Mouse (Mus musculus) midbrain, postnatal 0 days (tissue): Measurements from ENCODE around the gene Snx15. TPM values are rescaled to one million over a fixed set of nuclear protein-coding genes. Genes with fewer than 3 reads are reported as not detected.

Experiments
- ATAC-seq: fragments of 200-750 bp; cut with Nextera tagmentation; 2 replicates; pipeline ENCODE4 v1.8.0; 2017; ENCODE audit warnings: moderate number of reproducible peaks, mild to moderate bottlenecking, moderate TSS enrichment, moderate library complexity; ENCODE audit not compliant: low FRiP score
- DNase-seq: peaks from one replicate; pipeline ENCODE4 v3.0.0-alpha.2; 2015; ENCODE audit warnings: low spot score
- H3K27ac ChIP-seq: fragments of 300-500 bp; sonication (generic); 2 replicates; pipeline ENCODE4 v1.5.1; 2014; ENCODE audit warnings: low read depth, mild to moderate bottlenecking, low read length, mixed read lengths
- H3K27me3 ChIP-seq: fragments of 300-500 bp; sonication (generic); 2 replicates; pipeline ENCODE4 v1.6.1; 2014; ENCODE audit warnings: low read length, control low read depth, mixed read lengths; ENCODE audit not compliant: insufficient read depth
- H3K36me3 ChIP-seq: fragments of 300-500 bp; sonication (generic); 2 replicates; pipeline ENCODE4 v1.6.1; 2014; ENCODE audit warnings: low read length, control low read depth, mixed read lengths; ENCODE audit not compliant: insufficient read depth
- H3K4me1 ChIP-seq: fragments of 300-500 bp; sonication (generic); 2 replicates; pipeline ENCODE4 v1.6.1; 2014; ENCODE audit warnings: mild to moderate bottlenecking, control low read depth, antibody characterized with exemption, low read length, mixed read lengths; ENCODE audit not compliant: insufficient read depth
- H3K4me2 ChIP-seq: fragments of 300-500 bp; sonication (generic); 2 replicates; pipeline ENCODE4 v1.6.1; 2014; ENCODE audit warnings: low read depth, mild to moderate bottlenecking, low read length, mixed read lengths; ENCODE audit not compliant: poor library complexity, severe bottlenecking
- H3K4me3 ChIP-seq: fragments of 300-500 bp; sonication (generic); 2 replicates; pipeline ENCODE4 v1.5.1; 2014; ENCODE audit warnings: low read depth, mild to moderate bottlenecking, low read length, moderate library complexity
- H3K9ac ChIP-seq: fragments of 300-500 bp; sonication (generic); replicated peaks from 2 replicates; pipeline ENCODE4 v1.6.1; 2014; ENCODE audit warnings: mild to moderate bottlenecking, low read length, moderate library complexity, mixed read lengths; ENCODE audit not compliant: poor library complexity, severe bottlenecking
- H3K9me3 ChIP-seq: fragments of 300-500 bp; sonication (generic); 2 replicates; pipeline ENCODE4 v1.6.1; 2016; ENCODE audit warnings: low read length, control low read depth
- CTCF ChIP-seq: IDR thresholded peaks from 2 replicates; pipeline ENCODE4 v1.5.1; 2016; ENCODE audit warnings: antibody characterized with exemption, mild to moderate bottlenecking
- WGBS: fragments of 180-500 bp; shearing (Covaris S2); extraction: QIAGEN DNeasy Blood & Tissue Kit; methylation state at CpG from one replicate; pipeline ENCODE4 v1.1.7; 2014; 5-methylcytosine and 5-hydroxymethylcytosine counted together
- polyA plus RNA-seq: library from polyadenylated mRNA; unstranded; fragments of >200 nt; fragmentation: Nextera tagmentation; extraction: Ambion mirVana; gene quantifications from 2 replicates; pipeline ENCODE4 v1.2.1, GENCODE M21; 2015
- total RNA-seq: library from RNA; depleted of rRNA; stranded (reverse); fragments of >200 nt; gene quantifications from 2 replicates; pipeline ENCODE4 v1.2.3, GENCODE M21; 2014

Gene Snx15
- total and polyA plus RNA-seq, 2 experiments from 2014 or later: 51.0 to 66.1 TPM

GRCm38 (mm10) chr19:6104476-6104875, 23.6 kb downstream of the Snx15 start:
- Histone ChIP-seq H3K9ac (no peak overlapping the region), H3K4me3 (no peak overlapping the region), H3K27me3 (no peaks in the 10 kb centered on the region), H3K4me1 (no peaks in the 10 kb centered on the region), H3K4me2 (no peak overlapping the region), H3K9me3 (no peaks in the 10 kb centered on the region), H3K27ac (no peak overlapping the region), H3K36me3 (no peaks in the 10 kb centered on the region)
- ATAC-seq (no peak), DNase-seq (no peak)
- no peak for TF ChIP-seq CTCF
- 67% methylated on average over 4 of the region's 4 CpGs for WGBS

DNA sequence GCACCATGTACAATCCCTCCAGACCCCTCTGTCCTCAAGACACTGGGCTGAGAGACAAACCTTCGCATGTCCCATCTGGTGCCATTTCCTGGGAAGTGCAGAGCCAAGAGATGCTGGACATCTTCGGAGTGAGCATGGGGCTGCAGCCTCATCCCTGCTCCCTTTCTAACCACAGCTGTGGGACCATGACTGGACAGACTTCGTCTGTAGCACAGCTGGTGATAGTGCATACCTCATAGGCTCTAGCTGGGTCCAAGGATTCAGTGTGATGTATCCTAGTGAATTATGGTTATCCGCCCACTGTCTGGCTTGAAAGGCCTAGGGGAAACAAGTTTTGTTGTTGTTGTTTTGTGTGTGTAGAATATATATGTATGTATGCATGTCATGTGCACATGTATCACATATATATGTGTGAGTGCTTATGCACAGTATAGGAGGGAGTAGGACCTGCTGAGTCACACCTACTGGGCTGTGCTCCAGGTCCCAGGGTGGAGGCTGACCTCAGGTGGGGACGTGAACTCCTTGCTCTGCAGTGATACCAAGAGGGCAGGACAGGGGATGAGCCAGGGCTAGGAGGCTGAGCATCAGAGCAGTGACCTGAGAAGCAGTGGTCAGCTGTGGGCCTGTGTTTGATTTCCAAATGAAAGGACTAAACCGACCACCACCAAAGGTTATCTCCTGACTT, 25.8 kb downstream of the Snx15 start:
- Histone ChIP-seq H3K9me3 (no peaks in the 10 kb centered on the region), H3K9ac (no peak overlapping the region)
- 81% methylated on average over 6 of the region's 6 CpGs for WGBS

DNA sequence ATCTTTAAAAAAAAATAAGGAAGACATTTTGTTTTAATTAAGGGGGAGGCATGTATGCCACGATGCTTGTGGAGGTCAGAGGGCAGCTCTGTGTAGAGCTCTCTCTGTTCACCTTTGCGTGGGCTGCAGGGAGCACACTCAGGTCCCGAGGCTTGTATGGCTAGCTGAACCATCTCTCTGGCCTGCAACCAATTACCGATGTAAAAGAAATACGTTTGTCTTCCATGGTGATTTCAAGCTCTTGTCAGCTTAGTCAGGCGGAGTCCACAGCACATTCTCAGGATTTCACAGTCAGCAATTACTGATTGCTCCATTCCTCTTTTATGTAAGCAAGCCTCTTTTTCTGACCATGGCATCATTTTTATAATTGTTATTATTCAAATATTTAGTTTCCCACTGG, 26.9 kb downstream of the Snx15 start:
- DNase-seq (no peak), ATAC-seq (no peak)
- H3K4me2 ChIP-seq: no peak overlapping the region
- TF ChIP-seq CTCF: no peak
- no peaks in the 10 kb centered on the region for H3K36me3 ChIP-seq
- 78% methylated on average over 6 of the region's 6 CpGs for WGBS
- H3K27me3 ChIP-seq: no peaks in the 10 kb centered on the region
- H3K9me3 ChIP-seq: no peaks in the 10 kb centered on the region
- H3K27ac ChIP-seq: no peak overlapping the region
- H3K4me1 ChIP-seq: no peaks in the 10 kb centered on the region
- no peak overlapping the region for H3K9ac ChIP-seq
- H3K4me3 ChIP-seq: no peak overlapping the region

More for the DNA sequence above, 25.8 kb downstream of the Snx15 start:
- no peak for TF ChIP-seq CTCF
- H3K27ac ChIP-seq: no peak overlapping the region
- no peak for DNase-seq
- no peaks in the 10 kb centered on the region for H3K4me1 ChIP-seq
- H3K27me3 ChIP-seq: no peaks in the 10 kb centered on the region
- ATAC-seq: no peak
- no peak overlapping the region for H3K4me3 ChIP-seq
- H3K36me3 ChIP-seq: no peaks in the 10 kb centered on the region
- H3K4me2 ChIP-seq: no peak overlapping the region

GRCm38 (mm10) chr19:6097847-6098246, 30.3 kb downstream of the Snx15 start:
- Histone ChIP-seq H3K36me3 (no peaks in the 10 kb centered on the region), H3K4me2 (no peak overlapping the region), H3K27me3 (no peaks in the 10 kb centered on the region), H3K4me1 (no peaks in the 10 kb centered on the region), H3K27ac (no peak overlapping the region), H3K9ac (no peak overlapping the region), H3K4me3 (no peak overlapping the region), H3K9me3 (no peaks in the 10 kb centered on the region)
- DNase-seq (no peak), ATAC-seq (no peak)
- TF ChIP-seq CTCF: no peak
- 93% methylated on average over 3 of the region's 3 CpGs for WGBS

DNA sequence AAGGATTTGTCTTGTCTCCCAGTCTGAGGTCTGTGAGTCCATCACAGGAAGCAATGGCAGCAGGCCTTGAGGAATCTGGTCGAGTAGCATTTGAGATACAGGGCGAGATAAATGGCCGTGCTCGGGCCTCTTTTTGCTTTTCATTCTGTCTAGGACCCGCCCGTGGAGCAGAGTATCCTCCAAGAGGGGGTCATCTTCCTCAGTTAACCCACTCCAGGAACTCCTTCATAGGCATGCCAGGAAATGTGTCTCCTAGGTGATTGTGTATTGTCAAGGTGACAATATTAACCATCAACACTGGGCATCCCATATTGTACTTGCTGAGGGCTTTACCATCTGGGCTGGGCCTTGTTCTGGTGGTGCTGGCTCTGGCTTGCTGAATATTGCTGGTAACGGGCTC, 34.0 kb downstream of the Snx15 start, which contains the start of gene AC131692.1:
Gene AC131692.1 (plus strand): TSS at position 301 of the 400 bp plus-strand sequence.
- Histone ChIP-seq H3K4me2 (no peak within 1 kb of the TSS), H3K4me3 (no peak within 1 kb of the TSS), H3K9me3 (no peaks in the 10 kb centered on the region), H3K4me1 (no peaks in the 10 kb centered on the region), H3K27me3 (no peaks in the 10 kb centered on the region), H3K27ac (no peak within 1 kb of the TSS), H3K9ac (no peak within 1 kb of the TSS), H3K36me3 (no peaks in the 10 kb centered on the region)
- DNase-seq (no peak), ATAC-seq (no peak)
- TF ChIP-seq CTCF: no peak
- WGBS: 94% methylated on average over 7 of the region's 7 CpGs

DNA sequence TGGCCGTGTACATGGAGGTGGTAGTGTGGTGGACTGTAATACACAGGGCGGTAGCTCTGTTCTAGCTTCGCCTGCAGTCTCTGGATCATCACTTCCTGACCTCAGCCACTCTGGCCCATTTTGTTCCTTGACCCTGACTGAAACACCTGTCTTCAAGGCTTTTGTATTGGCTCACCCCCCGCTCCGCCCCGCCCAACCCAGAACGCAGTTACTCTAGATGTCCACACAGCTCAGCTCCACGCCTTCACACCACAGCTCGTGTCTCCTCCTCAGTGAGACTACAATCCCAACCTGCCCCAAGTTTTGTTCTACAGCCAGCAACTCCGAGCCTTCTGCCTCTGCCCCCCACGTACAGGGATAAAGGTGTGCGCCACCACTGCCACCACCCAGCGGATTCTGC, 39.3 kb downstream of the Snx15 start:
- Histone ChIP-seq H3K27me3 (no peaks in the 10 kb centered on the region), H3K4me3 (no peak overlapping the region), H3K27ac (no peak overlapping the region), H3K4me1 (peaks cover 5% of the 10 kb centered on the region; the same call in 1 of the 2 replicates), H3K9ac (no peak overlapping the region), H3K36me3 (no peaks in the 10 kb centered on the region), H3K4me2 (no peak overlapping the region), H3K9me3 (no peaks in the 10 kb centered on the region)
- TF ChIP-seq CTCF: no peak
- DNase-seq (no peak), ATAC-seq (no peak)
- 95% methylated on average over 13 of the region's 13 CpGs for WGBS
